Mouse (Mus musculus): Measurements from ENCODE around the gene Kcnd3.

DNA sequence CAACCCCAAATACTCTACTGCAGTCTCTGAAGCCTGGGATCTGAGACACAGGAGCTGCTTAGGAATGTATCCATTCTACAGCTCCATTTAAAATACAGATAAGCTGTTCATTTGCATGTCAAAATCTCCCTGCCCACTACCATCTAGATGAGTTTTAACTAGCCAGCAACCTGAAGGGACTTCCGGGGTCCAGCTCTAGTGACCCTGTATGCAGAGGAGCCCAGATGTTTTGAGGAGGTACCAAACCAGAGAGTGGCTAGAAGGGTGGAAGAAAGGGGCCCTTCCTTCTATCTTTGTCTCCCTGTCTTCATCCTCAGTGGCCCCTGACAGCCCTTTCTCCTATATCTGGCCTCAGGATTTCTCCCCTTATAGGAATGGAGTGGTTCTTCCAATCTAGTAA, 218.7 kb downstream of the Kcnd3 start:
- TF ChIP-seq POLR2A (IDR thresholded peaks at IDR 0.05; ENCODE audit: control insufficient read depth, extremely low read depth, insufficient read depth, low read length, poor library complexity) (no peak), CTCF (IDR thresholded peaks at IDR 0.05; ENCODE audit: borderline replicate concordance, control insufficient read depth, extremely low read depth, insufficient read depth, low read length, poor library complexity) (no peak)

Measured in thymus, adult 2 months (tissue).